Mouse (Mus musculus): Measurements from ENCODE around the gene Arntl. TPM values are rescaled to one million over a fixed set of nuclear protein-coding genes. Genes with fewer than 3 reads are reported as not detected.

Gene Arntl
- polyA plus RNA-seq, 1 experiment from 2014 or later: 11.2 TPM

DNA sequence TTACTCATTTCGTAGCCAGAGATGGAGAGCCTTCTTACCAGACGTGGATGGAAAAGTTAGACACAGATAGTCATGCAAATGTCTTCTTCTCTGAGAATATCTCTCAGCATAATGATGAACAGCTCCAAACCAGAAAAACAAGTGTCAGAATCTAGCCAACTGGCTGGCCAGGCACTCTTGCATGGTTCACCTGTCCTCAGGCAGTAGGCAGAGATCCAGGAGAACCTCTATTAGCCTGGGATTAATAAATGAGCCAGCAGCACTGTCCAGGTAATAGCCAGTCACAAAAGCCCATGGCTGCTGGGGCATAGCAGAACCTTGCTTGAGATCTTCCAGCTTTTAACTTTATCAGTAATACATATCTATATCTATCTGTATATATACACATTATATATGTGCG is 12.6 kb downstream of the Arntl start:
- H3K27ac ChIP-seq (ENCODE audit: low read depth, low read length): no peak overlapping the region
- no peak overlapping the region for H3K4me3 ChIP-seq (ENCODE audit: low read length)
- no peaks in the 10 kb centered on the region for H3K36me3 ChIP-seq (ENCODE audit: control insufficient read depth, insufficient read depth, low read length)
- H3K4me2 ChIP-seq (replicated peaks; ENCODE audit: low read depth, low read length): no peak overlapping the region
- no peaks in the 10 kb centered on the region for H3K4me1 ChIP-seq (ENCODE audit: control insufficient read depth, insufficient read depth, low read length)
- 79% methylated on average over 3 of the region's 3 CpGs for WGBS
- no peak overlapping the region for H3K9ac ChIP-seq (ENCODE audit: low read depth, low read length)
- ATAC-seq (ENCODE audit: low FRiP score, low TSS enrichment): no peak
- no peaks in the 10 kb centered on the region for H3K9me3 ChIP-seq (ENCODE audit: control insufficient read depth, low read length)
- H3K27me3 ChIP-seq (ENCODE audit: control insufficient read depth, insufficient read depth, low read length): no peaks in the 10 kb centered on the region

GRCm38 (mm10) chr7:113220691-113221238 is 13.5 kb downstream of the Arntl start:
- H3K27ac ChIP-seq (ENCODE audit: low read depth, low read length): no peak overlapping the region
- ATAC-seq (ENCODE audit: low FRiP score, low TSS enrichment): no peak
- no peaks in the 10 kb centered on the region for H3K27me3 ChIP-seq (ENCODE audit: control insufficient read depth, insufficient read depth, low read length)
- no peak overlapping the region for H3K4me3 ChIP-seq (ENCODE audit: low read length)
- H3K36me3 ChIP-seq (ENCODE audit: control insufficient read depth, insufficient read depth, low read length): no peaks in the 10 kb centered on the region
- no peak overlapping the region for H3K9ac ChIP-seq (ENCODE audit: low read depth, low read length)
- H3K9me3 ChIP-seq (ENCODE audit: control insufficient read depth, low read length): no peaks in the 10 kb centered on the region
- WGBS: 77% methylated on average over 6 of the region's 6 CpGs
- H3K4me2 ChIP-seq (replicated peaks; ENCODE audit: low read depth, low read length): no peak overlapping the region
- H3K4me1 ChIP-seq (ENCODE audit: control insufficient read depth, insufficient read depth, low read length): no peaks in the 10 kb centered on the region

DNA sequence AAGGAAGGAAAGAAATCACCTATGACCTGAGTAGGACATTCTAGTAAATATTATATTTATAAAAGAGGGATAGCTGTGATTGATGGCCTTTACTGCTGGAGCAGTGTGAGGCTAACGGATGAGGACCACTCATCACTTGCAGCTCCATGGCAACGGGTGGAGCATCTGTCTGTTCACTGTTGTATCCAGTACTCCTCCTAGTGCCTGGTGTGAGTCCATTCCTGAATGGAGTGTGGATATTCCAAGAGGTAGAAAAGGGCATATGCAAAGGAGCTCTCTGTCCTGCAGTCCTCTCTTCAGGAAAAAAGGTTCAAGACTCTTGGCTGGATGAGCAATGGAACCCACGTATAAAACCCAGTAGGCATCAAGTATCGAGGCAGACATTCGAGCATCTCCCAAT is 15.6 kb downstream of the Arntl start:
- no peaks in the 10 kb centered on the region for H3K9me3 ChIP-seq (ENCODE audit: control insufficient read depth, low read length)
- WGBS: 88% methylated on average over 5 of the region's 5 CpGs
- no peak overlapping the region for H3K4me3 ChIP-seq (ENCODE audit: low read length)
- H3K27ac ChIP-seq (ENCODE audit: low read depth, low read length): no peak overlapping the region
- ATAC-seq (ENCODE audit: low FRiP score, low TSS enrichment): no peak
- no peaks in the 10 kb centered on the region for H3K27me3 ChIP-seq (ENCODE audit: control insufficient read depth, insufficient read depth, low read length)
- H3K36me3 ChIP-seq (ENCODE audit: control insufficient read depth, insufficient read depth, low read length): no peaks in the 10 kb centered on the region
- H3K4me2 ChIP-seq (replicated peaks; ENCODE audit: low read depth, low read length): no peak overlapping the region
- no peaks in the 10 kb centered on the region for H3K4me1 ChIP-seq (ENCODE audit: control insufficient read depth, insufficient read depth, low read length)
- H3K9ac ChIP-seq (ENCODE audit: low read depth, low read length): no peak overlapping the region

GRCm38 (mm10) chr7:113224620-113225019 is 17.4 kb downstream of the Arntl start:
- H3K4me3 ChIP-seq (ENCODE audit: low read length): no peak overlapping the region
- H3K4me2 ChIP-seq (replicated peaks; ENCODE audit: low read depth, low read length): no peak overlapping the region
- no peaks in the 10 kb centered on the region for H3K27me3 ChIP-seq (ENCODE audit: control insufficient read depth, insufficient read depth, low read length)
- H3K9ac ChIP-seq (ENCODE audit: low read depth, low read length): no peak overlapping the region
- no peaks in the 10 kb centered on the region for H3K36me3 ChIP-seq (ENCODE audit: control insufficient read depth, insufficient read depth, low read length)
- H3K4me1 ChIP-seq (ENCODE audit: control insufficient read depth, insufficient read depth, low read length): no peaks in the 10 kb centered on the region
- 84% methylated on average over 1 of the region's 1 CpGs for WGBS
- no peak for ATAC-seq (ENCODE audit: low FRiP score, low TSS enrichment)
- no peaks in the 10 kb centered on the region for H3K9me3 ChIP-seq (ENCODE audit: control insufficient read depth, low read length)
- no peak overlapping the region for H3K27ac ChIP-seq (ENCODE audit: low read depth, low read length)

DNA sequence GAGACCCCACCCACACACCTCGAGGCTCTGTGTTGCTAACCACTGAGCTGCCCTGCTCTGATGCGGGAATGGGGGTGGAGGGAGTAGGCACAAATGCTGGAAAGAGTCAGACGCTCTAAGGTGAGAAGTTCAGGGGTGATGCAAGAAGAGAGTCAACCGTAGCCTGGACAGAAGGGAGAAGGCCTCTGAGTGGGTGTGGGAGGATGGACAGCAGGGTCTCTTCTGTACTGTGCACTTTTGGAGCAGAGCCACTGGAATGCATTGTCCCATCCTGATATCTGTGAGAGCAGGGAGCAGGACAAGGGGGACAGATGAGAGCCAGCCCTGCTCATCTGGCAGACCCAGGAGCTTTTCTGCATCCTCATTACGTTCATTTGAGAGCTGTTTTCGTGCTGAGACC is 21.2 kb downstream of the Arntl start:
- Histone ChIP-seq H3K9ac (ENCODE audit: low read depth, low read length) (no peak overlapping the region), H3K27ac (ENCODE audit: low read depth, low read length) (no peak overlapping the region), H3K4me1 (ENCODE audit: control insufficient read depth, insufficient read depth, low read length) (no peaks in the 10 kb centered on the region), H3K27me3 (ENCODE audit: control insufficient read depth, insufficient read depth, low read length) (no peaks in the 10 kb centered on the region), H3K4me3 (ENCODE audit: low read length) (no peak overlapping the region), H3K36me3 (ENCODE audit: control insufficient read depth, insufficient read depth, low read length) (no peaks in the 10 kb centered on the region), H3K9me3 (ENCODE audit: control insufficient read depth, low read length) (no peaks in the 10 kb centered on the region), H3K4me2 (replicated peaks; ENCODE audit: low read depth, low read length) (no peak overlapping the region)
- 59% methylated on average over 6 of the region's 6 CpGs for WGBS
- no peak for ATAC-seq (ENCODE audit: low FRiP score, low TSS enrichment)

- no peak overlapping the region for H3K4me2 ChIP-seq (replicated peaks; ENCODE audit: low read depth, low read length)
- H3K4me3 ChIP-seq (ENCODE audit: low read length): no peak overlapping the region
- no peak overlapping the region for H3K9ac ChIP-seq (ENCODE audit: low read depth, low read length)
- no peaks in the 10 kb centered on the region for H3K4me1 ChIP-seq (ENCODE audit: control insufficient read depth, insufficient read depth, low read length)
- no peaks in the 10 kb centered on the region for H3K36me3 ChIP-seq (ENCODE audit: control insufficient read depth, insufficient read depth, low read length)
- no peak for ATAC-seq (ENCODE audit: low FRiP score, low TSS enrichment)
- H3K27ac ChIP-seq (ENCODE audit: low read depth, low read length): no peak overlapping the region
- no peaks in the 10 kb centered on the region for H3K9me3 ChIP-seq (ENCODE audit: control insufficient read depth, low read length)
- 94% methylated on average over 8 of the region's 8 CpGs for WGBS
- no peaks in the 10 kb centered on the region for H3K27me3 ChIP-seq (ENCODE audit: control insufficient read depth, insufficient read depth, low read length)
These were observed 28.9 kb downstream of the Arntl start for GRCm38 (mm10) chr7:113236135-113236534.

DNA sequence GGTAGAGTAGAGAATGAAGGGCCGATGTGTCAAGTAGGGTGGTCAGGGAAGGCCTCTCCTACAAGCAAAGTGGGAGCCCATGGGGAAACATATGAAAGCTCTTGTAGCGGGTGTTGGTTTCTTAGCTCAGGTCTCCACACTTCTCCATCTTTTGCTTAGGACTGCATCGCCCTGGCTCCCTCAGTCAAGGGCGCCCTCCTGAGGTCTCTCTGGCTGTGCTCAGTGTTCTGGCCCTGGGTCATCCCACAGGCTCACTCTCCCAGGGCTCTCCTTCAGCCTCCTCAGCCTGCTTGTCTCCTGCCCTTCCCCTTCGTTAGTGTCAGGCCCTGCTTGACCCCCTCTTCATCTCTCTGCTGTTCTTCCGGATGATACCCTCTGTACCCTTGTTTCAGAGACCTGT is 31.1 kb downstream of the Arntl start:
- no peak overlapping the region for H3K27ac ChIP-seq (ENCODE audit: low read depth, low read length)
- H3K9ac ChIP-seq (ENCODE audit: low read depth, low read length): no peak overlapping the region
- 74% methylated on average over 6 of the region's 6 CpGs for WGBS
- H3K4me3 ChIP-seq (ENCODE audit: low read length): no peak overlapping the region
- H3K36me3 ChIP-seq (ENCODE audit: control insufficient read depth, insufficient read depth, low read length): no peaks in the 10 kb centered on the region
- no peaks in the 10 kb centered on the region for H3K27me3 ChIP-seq (ENCODE audit: control insufficient read depth, insufficient read depth, low read length)
- H3K4me1 ChIP-seq (ENCODE audit: control insufficient read depth, insufficient read depth, low read length): peaks cover 7% of the 10 kb centered on the region; the same call in 1 of the 2 replicates
- H3K4me2 ChIP-seq (replicated peaks; ENCODE audit: low read depth, low read length): no peak overlapping the region
- no peak for ATAC-seq (ENCODE audit: low FRiP score, low TSS enrichment)
- no peaks in the 10 kb centered on the region for H3K9me3 ChIP-seq (ENCODE audit: control insufficient read depth, low read length)

DNA sequence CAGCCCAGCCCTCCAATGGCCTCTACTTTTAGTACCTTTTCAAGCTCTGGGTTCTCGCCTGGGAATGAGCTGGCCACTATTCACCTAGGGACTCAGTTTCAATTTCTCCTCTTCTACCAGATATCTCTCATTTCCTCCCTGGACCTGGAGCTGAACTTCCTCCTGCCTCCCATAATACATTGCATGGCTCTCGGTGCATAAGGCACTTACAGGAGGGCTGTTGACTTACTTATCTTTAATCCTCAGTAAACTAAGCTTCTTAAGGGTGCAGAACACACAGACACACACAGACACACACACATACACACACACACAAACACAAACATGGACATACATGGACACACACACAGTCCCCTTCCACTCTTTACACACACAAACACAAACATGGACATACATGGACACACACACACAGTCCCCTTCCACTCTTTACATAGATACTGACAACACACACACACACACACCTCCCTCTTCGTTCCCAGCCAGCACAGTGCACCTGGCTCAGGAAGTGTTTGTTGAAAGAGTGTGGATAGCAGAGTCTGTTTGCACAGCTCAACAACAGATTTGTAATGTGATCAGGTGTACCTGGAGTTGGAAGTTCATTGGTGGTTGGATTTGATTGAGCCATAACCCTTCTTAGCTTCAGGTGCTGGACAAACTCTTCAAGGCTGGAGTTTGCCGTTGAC is 32.3 kb downstream of the Arntl start:
- no peak for ATAC-seq (ENCODE audit: low FRiP score, low TSS enrichment)
- no peaks in the 10 kb centered on the region for H3K27me3 ChIP-seq (ENCODE audit: control insufficient read depth, insufficient read depth, low read length)
- H3K27ac ChIP-seq (ENCODE audit: low read depth, low read length): no peak overlapping the region
- WGBS: 76% methylated on average over 4 of the region's 4 CpGs
- no peak overlapping the region for H3K4me2 ChIP-seq (replicated peaks; ENCODE audit: low read depth, low read length)
- H3K36me3 ChIP-seq (ENCODE audit: control insufficient read depth, insufficient read depth, low read length): no peaks in the 10 kb centered on the region
- no peak overlapping the region for H3K4me3 ChIP-seq (ENCODE audit: low read length)
- no peaks in the 10 kb centered on the region for H3K9me3 ChIP-seq (ENCODE audit: control insufficient read depth, low read length)
- no peak overlapping the region for H3K9ac ChIP-seq (ENCODE audit: low read depth, low read length)
- peaks cover 7% of the 10 kb centered on the region; the same call in 1 of the 2 replicates for H3K4me1 ChIP-seq (ENCODE audit: control insufficient read depth, insufficient read depth, low read length)

- H3K27ac ChIP-seq (ENCODE audit: low read depth, low read length): no peak overlapping the region
- H3K4me3 ChIP-seq (ENCODE audit: low read length): no peak overlapping the region
- H3K27me3 ChIP-seq (ENCODE audit: control insufficient read depth, insufficient read depth, low read length): no peaks in the 10 kb centered on the region
- no peak for ATAC-seq (ENCODE audit: low FRiP score, low TSS enrichment)
- no peaks in the 10 kb centered on the region for H3K36me3 ChIP-seq (ENCODE audit: control insufficient read depth, insufficient read depth, low read length)
- H3K9ac ChIP-seq (ENCODE audit: low read depth, low read length): no peak overlapping the region
- no peak overlapping the region for H3K4me2 ChIP-seq (replicated peaks; ENCODE audit: low read depth, low read length)
- H3K4me1 ChIP-seq (ENCODE audit: control insufficient read depth, insufficient read depth, low read length): peaks cover 7% of the 10 kb centered on the region; the same call in 1 of the 2 replicates
- no peaks in the 10 kb centered on the region for H3K9me3 ChIP-seq (ENCODE audit: control insufficient read depth, low read length)
- WGBS: 85% methylated on average over 1 of the region's 1 CpGs
These were observed 33.2 kb downstream of the Arntl start for GRCm38 (mm10) chr7:113240438-113240837.

All from kidney, embryonic 14.5 days (tissue).